ENCODE assay signal across 22 mouse cellular contexts in the genomic region with DNA sequence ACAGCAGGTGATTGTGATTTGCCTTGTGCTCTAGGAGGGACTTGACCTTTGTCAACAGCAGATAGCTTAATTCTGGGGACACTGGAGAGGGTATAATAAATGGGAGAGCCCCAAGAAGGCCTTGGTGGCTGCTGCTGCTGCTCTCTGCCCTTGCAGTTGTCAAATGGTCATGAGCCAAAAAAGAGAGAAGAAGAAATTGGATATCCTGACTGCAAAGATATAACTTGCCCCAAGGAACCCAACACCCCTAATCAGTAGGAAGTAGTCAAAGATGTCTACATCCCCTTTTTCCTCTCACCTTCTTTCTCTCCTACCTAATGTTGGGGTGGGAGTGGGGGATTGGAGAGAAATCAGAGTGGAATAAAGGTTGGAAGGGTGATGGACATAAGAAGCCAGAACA. TPM values are rescaled to one million over a fixed set of nuclear protein-coding genes. Genes with fewer than 3 reads are reported as not detected.
"Had no signal": no experiment of that assay in that cellular context is flagged by ENCODE, and none has a peak within 500 bp of the region (broad histone marks: within the 10 kb centered on the region; RNA-seq: fewer than 3 reads in every experiment).

No protein-coding gene starts in this region.

- DNase-seq: retina, postnatal 1 day; right cerebral cortex, adult 18-20 months; right cerebral cortex, postnatal 14 days; right cerebral cortex, postnatal 25 days; right cerebral cortex, postnatal 4 days; spleen, adult 18-20 months; thymus, adult 18-20 months; thymus, adult 2 months; thymus, postnatal 14 days; thymus, postnatal 25 days; thymus, postnatal 36 days; thymus, postnatal 4 days had no signal

- H3K4me3 ChIP-seq: neural tube, embryonic 13.5 days; neural tube, embryonic 15.5 days; stomach, embryonic 15.5 days had no signal

- H3K4me2 ChIP-seq: neural tube, embryonic 13.5 days; neural tube, embryonic 15.5 days; stomach, embryonic 15.5 days had no signal

- H3K36me3 ChIP-seq: neural tube, embryonic 13.5 days; neural tube, embryonic 15.5 days; stomach, embryonic 15.5 days had no signal

- H3K27ac ChIP-seq: neural tube, embryonic 13.5 days; neural tube, embryonic 15.5 days; stomach, embryonic 15.5 days; stomach, postnatal 0 days had no signal

- H3K9ac ChIP-seq: neural tube, embryonic 13.5 days; neural tube, embryonic 15.5 days; stomach, embryonic 15.5 days had no signal

- H3K9me3 ChIP-seq: neural tube, embryonic 13.5 days; neural tube, embryonic 15.5 days; stomach, embryonic 15.5 days had no signal

- H3K27me3 ChIP-seq: neural tube, embryonic 13.5 days; neural tube, embryonic 15.5 days; stomach, embryonic 15.5 days had no signal

RNA-seq across cellular contexts. Expression of gene Tbata, which starts 19.6 kb away (rescaled TPM):
- total RNA-seq: neutrophil, adult 5-6 weeks had no signal
- polyA plus RNA-seq: neural tube, embryonic 14.5 days; neural tube, embryonic 15.5 days; small intestine, adult 2 months; spleen, adult 2 months; stomach, embryonic 14.5 days; stomach, embryonic 15.5 days; stomach, embryonic 16.5 days had no signal
